Mouse (Mus musculus): Measurements from ENCODE around the gene Scrn2.

Gene Scrn2

GRCm38 (mm10) chr11:97052219-97052646 is 22.5 kb downstream of the Scrn2 start:
- DNase-seq = peak; percentile 61

- DNase-seq = no peak
These were observed 33.7 kb downstream of the Scrn2 start for GRCm38 (mm10) chr11:97063274-97063920.

- no peak for DNase-seq
These were observed 34.2 kb downstream of the Scrn2 start for GRCm38 (mm10) chr11:97063921-97064295.

GRCm38 (mm10) chr11:97065538-97066295 is 36.0 kb downstream of the Scrn2 start:
- no peak for DNase-seq

GRCm38 (mm10) chr11:97066656-97067360 is 37.1 kb downstream of the Scrn2 start:
- no peak for DNase-seq

GRCm38 (mm10) chr11:97069333-97069732 is 39.6 kb downstream of the Scrn2 start:
- DNase-seq = no peak

- no peak for DNase-seq
These were observed 40.0 kb downstream of the Scrn2 start for GRCm38 (mm10) chr11:97069770-97070169.

GRCm38 (mm10) chr11:97071129-97071528 is 41.4 kb downstream of the Scrn2 start:
- no peak for DNase-seq

- DNase-seq = peak; percentile 50
These were observed 42.8 kb downstream of the Scrn2 start for GRCm38 (mm10) chr11:97072533-97072932.

- DNase-seq = no peak
These were observed 44.5 kb downstream of the Scrn2 start for GRCm38 (mm10) chr11:97074235-97074634.

- no peak for DNase-seq
These were observed 49.0 kb downstream of the Scrn2 start for GRCm38 (mm10) chr11:97078751-97079150.

- no peak for DNase-seq
These were observed 50.6 kb downstream of the Scrn2 start for GRCm38 (mm10) chr11:97080291-97080690.

- DNase-seq = peak; percentile 66
These were observed 53.2 kb downstream of the Scrn2 start for GRCm38 (mm10) chr11:97082977-97083376.

Data from kidney, adult 9 months (tissue).